Mouse (Mus musculus): ENCODE measurements around the gene Rpl3. TPM values are rescaled to one million over a fixed set of nuclear protein-coding genes. Genes with fewer than 3 reads are reported as not detected.
A peak's percentile ranks its signal among the peaks of the same experiment; 100 is the strongest.

The Rpl3 gene
- polyA plus RNA-seq, 1 experiment from 2014 or later, result 1,379 TPM

DNA sequence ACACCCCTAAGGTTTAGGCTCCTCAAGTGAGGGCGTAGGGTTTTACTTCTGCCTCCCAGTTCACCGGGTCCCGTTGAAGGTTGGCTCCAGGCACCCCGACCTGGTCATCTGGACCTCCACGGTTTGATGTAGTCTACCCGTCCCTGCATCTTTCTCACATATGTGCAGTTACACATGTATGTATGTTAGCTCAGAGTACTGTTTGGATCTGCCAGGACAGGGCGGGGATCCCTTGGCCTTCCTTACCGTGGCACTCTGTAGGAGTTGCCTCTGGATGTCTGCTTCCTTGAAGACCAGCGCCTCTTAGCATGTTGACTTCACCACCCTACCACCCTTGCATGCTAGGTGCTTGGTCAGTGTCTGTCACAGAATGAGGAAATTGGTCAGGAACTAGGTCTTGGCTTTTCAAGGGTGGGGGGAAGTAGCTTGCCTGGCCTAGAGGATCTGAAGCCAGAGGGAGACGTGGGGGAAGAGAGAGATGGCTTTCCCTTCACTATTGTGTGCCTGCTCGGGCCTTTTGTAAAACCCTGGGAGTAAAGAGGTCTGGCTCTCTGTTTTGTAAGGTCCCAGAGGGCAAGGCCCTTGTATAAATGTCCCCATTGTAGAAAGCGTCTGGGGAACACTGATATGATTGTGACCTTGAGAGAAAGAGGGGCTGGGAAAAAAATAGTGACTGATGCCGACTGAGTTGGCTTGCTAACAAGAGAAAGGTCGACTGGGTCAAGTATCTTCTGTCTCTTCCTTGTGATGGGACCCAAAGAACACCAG is 42.2 kb upstream of the Rpl3 start:
- Histone ChIP-seq H3K4me3 (ENCODE audit: low read depth, low read length) (peak overlapping the region; percentile 68), H3K27me3 (ENCODE audit: control insufficient read depth, insufficient read depth, low read length) (no peaks in the 10 kb centered on the region), H3K9ac (replicated peaks; ENCODE audit: low read depth, low read length) (peak overlapping the region; percentile 85), H3K36me3 (ENCODE audit: control insufficient read depth, insufficient read depth, low read length) (peaks cover 3% of the 10 kb centered on the region; the same call in 1 of the 2 replicates), H3K4me1 (ENCODE audit: control insufficient read depth, insufficient read depth, low read length) (peaks cover 30% of the 10 kb centered on the region), H3K4me2 (replicated peaks; ENCODE audit: low read depth, low read length) (peak overlapping the region; percentile 92), H3K9me3 (ENCODE audit: control insufficient read depth, low read depth, low read length) (no peaks in the 10 kb centered on the region), H3K27ac (ENCODE audit: low read length) (peak overlapping the region; percentile 99)
- ATAC-seq (ENCODE audit: insufficient number of reproducible peaks, insufficient read depth, low FRiP score, low read depth), result peak; percentile 19; the same call in 1 of the 2 replicates
- WGBS, result 10% methylated on average over 14 of the region's 14 CpGs

DNA sequence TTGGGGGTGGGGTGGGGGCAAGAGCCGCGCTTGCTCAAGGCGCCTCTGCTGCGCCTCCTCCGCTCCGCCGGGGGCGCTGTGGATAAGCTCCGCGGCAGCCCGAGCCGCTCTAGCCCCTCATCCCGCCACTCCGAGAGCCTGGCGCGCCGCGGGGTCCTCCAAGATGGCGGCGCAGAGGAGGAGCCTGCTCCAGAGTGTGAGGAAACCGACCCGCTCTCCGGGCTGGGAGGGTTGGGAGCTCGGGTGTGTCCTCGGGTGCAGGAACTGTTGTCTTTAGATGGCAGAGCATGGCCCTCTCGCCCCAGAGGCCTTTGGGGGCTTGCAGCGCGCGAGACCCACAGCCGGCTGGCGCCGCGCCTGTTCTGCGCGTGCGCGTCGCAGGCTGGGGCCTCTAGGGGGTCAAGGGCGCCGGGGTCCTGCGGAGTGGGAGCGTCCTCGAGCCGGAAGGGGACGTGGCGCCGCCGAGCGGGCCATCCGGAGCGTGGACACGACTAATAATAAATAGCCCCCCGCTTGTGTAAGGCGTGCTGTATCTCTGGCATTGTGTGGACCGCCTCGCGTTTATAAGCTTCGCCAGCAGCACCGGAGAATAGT is 41.4 kb upstream of the Rpl3 start, which contains the start of gene Tab1:
Gene Tab1 (plus strand): TSS at position 135 of the 594 bp plus-strand sequence.
- peak; percentile 92 for ATAC-seq (ENCODE audit: insufficient number of reproducible peaks, insufficient read depth, low FRiP score, low read depth)
- H3K4me1 ChIP-seq (ENCODE audit: control insufficient read depth, insufficient read depth, low read length), result peaks cover 27% of the 10 kb centered on the region
- peak within 1 kb of the TSS; percentile 85 for H3K9ac ChIP-seq (replicated peaks; ENCODE audit: low read depth, low read length)
- no peaks in the 10 kb centered on the region for H3K27me3 ChIP-seq (ENCODE audit: control insufficient read depth, insufficient read depth, low read length)
- H3K9me3 ChIP-seq (ENCODE audit: control insufficient read depth, low read depth, low read length), result no peaks in the 10 kb centered on the region
- peak within 1 kb of the TSS; percentile 92 for H3K4me2 ChIP-seq (replicated peaks; ENCODE audit: low read depth, low read length)
- H3K27ac ChIP-seq (ENCODE audit: low read length), result peak within 1 kb of the TSS; percentile 99
- WGBS, result under 1% methylated on average over 49 of the region's 59 CpGs
- H3K4me3 ChIP-seq (ENCODE audit: low read depth, low read length), result peak within 1 kb of the TSS; percentile 68
- no peaks in the 10 kb centered on the region for H3K36me3 ChIP-seq (ENCODE audit: control insufficient read depth, insufficient read depth, low read length)

DNA sequence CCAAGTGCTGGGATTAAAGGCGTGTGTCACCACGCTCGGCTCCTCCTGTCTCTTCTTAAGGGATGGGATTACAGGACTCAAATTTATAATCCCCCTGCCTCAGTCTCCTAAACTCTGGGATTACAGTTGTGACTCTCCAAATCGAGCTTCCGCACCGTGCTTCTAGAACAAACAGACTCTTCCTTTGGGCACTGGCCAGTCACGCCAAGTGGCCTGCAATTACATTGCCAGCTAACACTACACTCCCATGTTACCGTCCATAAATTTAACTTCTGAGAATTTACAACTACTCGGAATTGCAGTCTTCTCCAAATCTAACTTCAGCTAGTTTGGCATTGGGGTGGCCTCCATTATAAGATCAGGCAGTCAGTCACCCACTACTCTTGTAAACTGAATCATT is 40.8 kb upstream of the Rpl3 start:
- peak overlapping the region; percentile 99; the same call in 1 of the 2 replicates for H3K27ac ChIP-seq (ENCODE audit: low read length)
- peak overlapping the region; percentile 92 for H3K4me2 ChIP-seq (replicated peaks; ENCODE audit: low read depth, low read length)
- no peaks in the 10 kb centered on the region for H3K9me3 ChIP-seq (ENCODE audit: control insufficient read depth, low read depth, low read length)
- no peaks in the 10 kb centered on the region for H3K36me3 ChIP-seq (ENCODE audit: control insufficient read depth, insufficient read depth, low read length)
- peak overlapping the region; percentile 68 for H3K4me3 ChIP-seq (ENCODE audit: low read depth, low read length)
- peaks cover 23% of the 10 kb centered on the region for H3K4me1 ChIP-seq (ENCODE audit: control insufficient read depth, insufficient read depth, low read length)
- 81% methylated on average over 9 of the region's 9 CpGs for WGBS
- no peak for ATAC-seq (ENCODE audit: insufficient number of reproducible peaks, insufficient read depth, low FRiP score, low read depth)
- peak overlapping the region; percentile 85 for H3K9ac ChIP-seq (replicated peaks; ENCODE audit: low read depth, low read length)
- H3K27me3 ChIP-seq (ENCODE audit: control insufficient read depth, insufficient read depth, low read length), result no peaks in the 10 kb centered on the region

DNA sequence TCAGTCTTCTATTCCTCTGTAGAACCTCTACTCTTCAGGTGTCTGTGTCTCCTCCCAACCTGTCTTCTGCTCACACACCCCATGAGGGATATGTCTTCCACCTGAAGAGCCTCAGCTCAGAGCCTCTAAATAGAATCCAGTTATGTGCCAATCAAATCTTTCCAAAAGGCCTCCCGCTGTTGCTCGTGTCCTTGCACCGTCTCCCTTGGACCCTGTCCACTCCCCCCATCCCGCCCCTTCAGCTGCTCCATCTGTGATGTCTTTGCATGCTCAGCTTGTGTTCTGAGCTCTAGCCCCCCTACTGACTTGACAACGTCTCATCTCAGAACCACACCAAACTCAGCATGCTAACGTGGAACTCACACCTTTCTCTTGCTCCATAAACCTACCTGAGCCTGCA is 39.8 kb upstream of the Rpl3 start:
- no peak overlapping the region for H3K4me3 ChIP-seq (ENCODE audit: low read depth, low read length)
- no peak overlapping the region for H3K27ac ChIP-seq (ENCODE audit: low read length)
- no peaks in the 10 kb centered on the region for H3K27me3 ChIP-seq (ENCODE audit: control insufficient read depth, insufficient read depth, low read length)
- H3K36me3 ChIP-seq (ENCODE audit: control insufficient read depth, insufficient read depth, low read length), result no peaks in the 10 kb centered on the region
- H3K9ac ChIP-seq (replicated peaks; ENCODE audit: low read depth, low read length), result no peak overlapping the region
- H3K9me3 ChIP-seq (ENCODE audit: control insufficient read depth, low read depth, low read length), result no peaks in the 10 kb centered on the region
- ATAC-seq (ENCODE audit: insufficient number of reproducible peaks, insufficient read depth, low FRiP score, low read depth), result no peak
- peaks cover 19% of the 10 kb centered on the region for H3K4me1 ChIP-seq (ENCODE audit: control insufficient read depth, insufficient read depth, low read length)
- H3K4me2 ChIP-seq (replicated peaks; ENCODE audit: low read depth, low read length), result no peak overlapping the region
- WGBS, result 83% methylated on average over 6 of the region's 6 CpGs

DNA sequence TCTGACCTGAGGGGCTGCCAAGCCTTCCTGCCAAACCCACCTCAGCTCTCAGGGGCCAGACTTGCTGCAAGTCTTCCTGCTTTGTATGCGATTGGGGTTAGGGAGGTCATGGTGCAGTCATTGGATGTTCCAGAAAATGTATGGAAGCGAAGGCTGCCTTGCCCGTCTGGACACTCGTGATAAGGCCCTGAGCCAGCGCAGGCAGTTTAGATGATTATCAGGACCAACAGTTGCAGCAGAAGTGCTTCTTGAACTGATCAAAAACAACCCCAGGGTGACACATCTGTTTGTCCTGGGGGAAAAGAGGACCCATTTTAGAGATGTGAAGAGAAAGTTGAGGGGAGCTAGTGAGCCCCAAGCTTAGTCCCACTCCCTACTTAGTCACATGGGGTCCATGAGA is 39.0 kb upstream of the Rpl3 start:
- H3K27ac ChIP-seq (ENCODE audit: low read length), result no peak overlapping the region
- no peaks in the 10 kb centered on the region for H3K27me3 ChIP-seq (ENCODE audit: control insufficient read depth, insufficient read depth, low read length)
- no peak overlapping the region for H3K4me2 ChIP-seq (replicated peaks; ENCODE audit: low read depth, low read length)
- no peak for ATAC-seq (ENCODE audit: insufficient number of reproducible peaks, insufficient read depth, low FRiP score, low read depth)
- H3K9ac ChIP-seq (replicated peaks; ENCODE audit: low read depth, low read length), result no peak overlapping the region
- peaks cover 13% of the 10 kb centered on the region for H3K4me1 ChIP-seq (ENCODE audit: control insufficient read depth, insufficient read depth, low read length)
- H3K36me3 ChIP-seq (ENCODE audit: control insufficient read depth, insufficient read depth, low read length), result no peaks in the 10 kb centered on the region
- no peaks in the 10 kb centered on the region for H3K9me3 ChIP-seq (ENCODE audit: control insufficient read depth, low read depth, low read length)
- H3K4me3 ChIP-seq (ENCODE audit: low read depth, low read length), result no peak overlapping the region
- 75% methylated on average over 5 of the region's 5 CpGs for WGBS

DNA sequence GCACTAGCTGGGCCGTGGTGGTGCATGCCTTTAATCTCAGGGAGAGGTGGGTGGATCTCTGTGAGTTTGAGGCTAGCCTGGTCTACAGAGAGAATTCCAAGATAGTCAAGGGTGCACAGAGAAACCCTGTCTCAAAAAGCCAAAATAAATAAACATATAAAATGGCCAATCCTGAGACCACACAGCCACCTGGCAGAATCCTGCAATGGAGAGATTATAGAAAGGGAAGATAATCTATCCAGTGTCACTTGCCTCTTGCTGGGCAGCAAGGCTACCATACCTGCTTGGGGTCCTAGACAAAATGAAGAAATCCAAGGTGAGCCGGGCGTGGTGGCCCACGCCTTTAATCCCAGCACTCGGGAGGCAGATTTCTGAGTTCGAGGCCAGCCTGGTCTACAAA is 38.3 kb upstream of the Rpl3 start:
- WGBS, result 89% methylated on average over 6 of the region's 6 CpGs
- H3K27ac ChIP-seq (ENCODE audit: low read length), result no peak overlapping the region
- ATAC-seq (ENCODE audit: insufficient number of reproducible peaks, insufficient read depth, low FRiP score, low read depth), result no peak

DNA sequence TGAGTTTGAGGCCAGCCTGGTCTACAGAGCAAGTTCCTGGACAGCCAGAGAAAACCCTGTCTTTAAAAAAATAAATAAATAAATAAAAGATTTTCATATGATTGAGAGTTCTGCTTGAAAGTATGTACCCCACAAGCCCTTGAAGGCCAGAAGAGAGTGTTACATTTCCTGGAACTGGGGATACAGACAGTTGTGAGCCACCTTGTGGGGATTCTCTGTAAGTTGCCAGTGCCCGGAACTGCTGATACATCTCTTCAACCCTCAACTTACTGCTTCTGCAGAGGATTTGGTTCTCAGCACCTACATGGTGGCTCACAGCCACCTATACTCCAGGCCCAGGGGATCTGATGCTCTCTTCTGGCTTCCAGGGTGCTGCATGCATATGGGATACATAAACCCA is 35.5 kb upstream of the Rpl3 start:
- no peak for ATAC-seq (ENCODE audit: insufficient number of reproducible peaks, insufficient read depth, low FRiP score, low read depth)
- Histone ChIP-seq H3K9me3 (ENCODE audit: control insufficient read depth, low read depth, low read length) (no peaks in the 10 kb centered on the region), H3K4me3 (ENCODE audit: low read depth, low read length) (no peak overlapping the region), H3K27me3 (ENCODE audit: control insufficient read depth, insufficient read depth, low read length) (no peaks in the 10 kb centered on the region), H3K27ac (ENCODE audit: low read length) (no peak overlapping the region), H3K9ac (replicated peaks; ENCODE audit: low read depth, low read length) (no peak overlapping the region), H3K4me2 (replicated peaks; ENCODE audit: low read depth, low read length) (no peak overlapping the region), H3K36me3 (ENCODE audit: control insufficient read depth, insufficient read depth, low read length) (no peaks in the 10 kb centered on the region), H3K4me1 (ENCODE audit: control insufficient read depth, insufficient read depth, low read length) (no peaks in the 10 kb centered on the region)
- WGBS, result 69% methylated on average over 1 of the region's 1 CpGs

More for the DNA sequence above, 38.3 kb upstream of the Rpl3 start:
- peaks cover 11% of the 10 kb centered on the region for H3K4me1 ChIP-seq (ENCODE audit: control insufficient read depth, insufficient read depth, low read length)
- no peak overlapping the region for H3K9ac ChIP-seq (replicated peaks; ENCODE audit: low read depth, low read length)
- no peaks in the 10 kb centered on the region for H3K9me3 ChIP-seq (ENCODE audit: control insufficient read depth, low read depth, low read length)
- no peak overlapping the region for H3K4me2 ChIP-seq (replicated peaks; ENCODE audit: low read depth, low read length)
- H3K27me3 ChIP-seq (ENCODE audit: control insufficient read depth, insufficient read depth, low read length), result no peaks in the 10 kb centered on the region
- no peak overlapping the region for H3K4me3 ChIP-seq (ENCODE audit: low read depth, low read length)
- no peaks in the 10 kb centered on the region for H3K36me3 ChIP-seq (ENCODE audit: control insufficient read depth, insufficient read depth, low read length)

DNA sequence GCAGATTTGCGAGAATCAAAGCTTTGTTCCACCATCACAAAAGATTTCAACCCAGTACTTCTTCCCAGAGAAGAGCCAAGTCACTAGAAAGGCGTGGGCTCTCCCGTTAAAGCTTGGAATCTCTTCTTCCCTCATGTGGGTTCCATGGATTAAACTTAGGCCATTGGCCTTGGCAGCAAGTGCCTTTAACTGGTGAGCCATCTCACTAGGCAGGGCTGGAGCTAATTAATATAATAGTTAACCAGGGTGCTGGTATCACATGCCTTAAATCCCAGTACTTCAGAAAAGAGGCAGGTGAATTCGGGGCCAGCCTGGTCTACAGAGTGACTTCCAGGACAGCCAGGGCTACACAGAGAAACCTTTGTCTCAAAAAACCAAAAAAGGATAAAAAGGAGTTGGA is 33.0 kb upstream of the Rpl3 start:
- no peak overlapping the region for H3K4me2 ChIP-seq (replicated peaks; ENCODE audit: low read depth, low read length)
- H3K9me3 ChIP-seq (ENCODE audit: control insufficient read depth, low read depth, low read length), result no peaks in the 10 kb centered on the region
- ATAC-seq (ENCODE audit: insufficient number of reproducible peaks, insufficient read depth, low FRiP score, low read depth), result no peak
- no peaks in the 10 kb centered on the region for H3K27me3 ChIP-seq (ENCODE audit: control insufficient read depth, insufficient read depth, low read length)
- H3K27ac ChIP-seq (ENCODE audit: low read length), result no peak overlapping the region
- no peaks in the 10 kb centered on the region for H3K4me1 ChIP-seq (ENCODE audit: control insufficient read depth, insufficient read depth, low read length)
- no peak overlapping the region for H3K4me3 ChIP-seq (ENCODE audit: low read depth, low read length)
- no peaks in the 10 kb centered on the region for H3K36me3 ChIP-seq (ENCODE audit: control insufficient read depth, insufficient read depth, low read length)
- H3K9ac ChIP-seq (replicated peaks; ENCODE audit: low read depth, low read length), result no peak overlapping the region
- WGBS, result 74% methylated on average over 4 of the region's 4 CpGs

All from stomach, embryonic 14.5 days (tissue).